Mouse (Mus musculus) thymus, postnatal 36 days (tissue): ENCODE data around the gene Sh3pxd2a.

Experiments used
- DNase-seq, 2 experiments: peaks; one replicate each; pipeline ENCODE4 v3.0.0; 2022; ENCODE audit warnings: mixed read lengths in 2 of 2

Sh3pxd2a gene

DNA sequence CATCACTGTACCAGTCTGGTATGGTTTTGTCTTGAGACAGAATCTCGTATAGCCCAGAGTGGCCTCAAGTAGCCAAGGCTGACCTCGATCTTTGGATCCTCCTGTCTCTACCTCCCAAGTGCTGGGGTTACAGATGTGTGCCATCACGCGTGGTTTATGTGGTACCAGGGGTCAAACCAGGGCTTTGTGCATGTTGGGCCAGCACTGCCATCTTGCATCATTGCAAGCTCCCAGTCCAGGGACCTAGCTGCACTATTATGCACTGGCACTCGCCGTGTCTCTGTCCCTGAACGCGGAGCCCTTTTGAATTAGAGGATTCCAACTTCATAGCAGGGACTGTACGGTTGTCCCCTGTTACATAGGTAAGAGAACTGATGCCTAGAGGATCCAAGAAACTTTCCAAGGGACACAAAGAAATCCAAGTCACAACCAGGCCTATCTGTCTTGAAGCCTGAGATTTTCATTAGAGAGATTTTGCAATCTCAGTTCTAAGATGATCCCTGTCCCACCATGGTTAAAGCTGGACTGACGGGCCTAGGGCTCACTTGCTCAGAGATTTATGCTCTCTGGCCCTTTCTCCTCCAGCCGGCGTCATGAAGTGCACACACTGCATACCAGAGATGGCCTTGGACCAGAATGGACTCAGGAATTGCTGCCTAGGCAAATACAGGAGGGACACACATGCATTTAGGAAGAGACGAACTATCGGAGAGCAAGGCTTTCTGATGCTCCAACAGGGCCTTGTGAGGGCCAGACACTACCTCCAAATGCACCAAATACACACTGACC is 157.9 kb downstream of the Sh3pxd2a start:
- no peak for DNase-seq

DNA sequence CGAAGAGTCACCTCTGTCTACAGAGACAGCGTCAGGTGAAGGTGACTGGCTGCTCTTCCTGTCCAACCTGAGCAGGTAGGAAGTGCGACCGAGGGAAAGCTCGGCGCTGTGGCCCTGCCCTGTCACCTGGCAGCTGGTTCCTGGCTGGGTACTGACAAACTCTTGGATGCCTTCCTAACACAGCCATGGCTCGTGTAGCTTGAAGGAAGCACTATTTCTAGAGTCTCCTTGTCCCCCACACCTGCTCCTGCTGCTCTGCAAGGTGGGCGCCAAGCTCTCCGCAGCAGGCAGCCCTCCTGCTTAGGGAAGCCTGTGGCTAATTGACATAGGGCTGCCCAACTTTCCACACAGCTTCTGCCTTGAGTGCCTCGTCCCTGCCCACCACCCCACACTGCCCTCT is 158.8 kb downstream of the Sh3pxd2a start:
- DNase-seq, result no peak

DNA sequence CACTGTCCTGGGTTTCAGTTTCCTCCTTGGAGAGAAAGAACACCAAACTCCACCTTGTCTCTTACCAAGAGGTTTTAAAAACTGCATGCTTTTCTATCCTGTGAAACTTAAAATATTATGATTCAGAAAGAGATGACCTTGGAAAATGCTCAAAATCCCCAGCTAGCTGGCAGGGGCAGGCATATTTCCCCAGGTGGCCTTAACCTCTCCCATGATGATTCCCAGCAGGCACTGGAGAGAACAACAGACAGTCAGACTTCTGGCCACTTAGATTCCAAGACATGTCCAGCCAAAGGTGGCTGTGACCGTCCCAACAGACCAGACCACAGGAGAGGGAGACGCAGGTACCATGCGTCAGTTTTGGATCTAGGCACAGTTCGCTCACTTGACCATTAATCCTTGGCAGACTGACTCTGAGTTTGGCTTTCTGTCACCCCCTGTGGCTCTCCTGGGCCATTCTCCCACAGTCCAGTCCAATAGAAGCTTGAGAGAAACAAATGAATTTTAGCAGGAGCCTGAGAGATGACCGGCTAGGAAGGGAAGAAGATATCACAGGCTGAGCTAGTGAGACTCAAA is 159.9 kb downstream of the Sh3pxd2a start:
- no peak for DNase-seq

DNA sequence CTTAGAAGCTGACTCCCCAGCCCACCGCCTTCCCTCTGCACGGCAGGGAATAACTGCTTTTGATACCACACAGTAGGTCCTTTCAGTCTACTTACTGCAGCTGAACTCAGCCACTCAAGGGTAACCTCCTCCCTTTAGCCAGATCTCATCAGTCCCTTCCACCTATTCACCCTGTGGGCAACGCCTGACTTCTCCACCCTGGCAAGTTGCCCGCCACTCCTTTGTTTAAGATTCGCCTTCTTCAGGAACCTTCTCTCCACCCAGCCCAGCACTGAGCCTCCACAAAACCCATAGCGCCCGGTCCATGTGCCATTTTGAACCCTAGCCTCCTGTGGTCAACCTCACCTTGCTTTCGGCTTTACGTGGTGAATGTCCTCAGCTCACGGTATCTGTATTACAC is 161.1 kb downstream of the Sh3pxd2a start:
- no peak for DNase-seq

DNA sequence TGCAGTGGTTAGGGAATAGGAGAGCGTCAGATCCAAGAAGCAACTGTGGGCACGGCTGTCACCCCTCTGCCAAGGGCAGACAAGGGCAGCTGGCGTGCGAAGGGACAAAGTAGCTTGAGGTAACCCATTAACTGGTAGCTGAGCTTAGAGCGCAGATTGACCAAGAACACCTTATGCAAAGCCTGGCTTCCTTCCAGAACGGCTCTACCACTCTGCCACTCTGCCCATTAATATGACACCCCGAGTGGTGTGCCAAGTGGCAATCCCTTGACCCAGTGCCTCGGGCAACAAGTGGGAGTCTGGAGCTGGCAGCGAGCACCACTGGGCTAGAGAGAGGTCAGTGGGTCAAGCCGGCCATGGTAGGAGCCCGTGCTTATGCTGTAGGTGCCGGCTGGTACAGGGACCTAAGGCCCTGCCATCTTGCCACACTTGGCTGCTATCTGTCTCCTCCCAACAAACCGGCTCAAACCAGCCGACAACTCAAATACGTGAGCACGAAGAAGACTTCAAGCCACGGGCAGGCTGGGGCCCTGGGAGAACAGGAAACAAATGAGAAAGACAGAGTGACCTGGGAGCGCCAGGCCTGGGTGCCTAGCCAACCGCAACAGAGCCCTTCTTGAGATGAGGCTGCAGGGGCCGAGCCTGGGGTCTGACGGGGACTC is 161.9 kb downstream of the Sh3pxd2a start:
- DNase-seq, result no peak

DNA sequence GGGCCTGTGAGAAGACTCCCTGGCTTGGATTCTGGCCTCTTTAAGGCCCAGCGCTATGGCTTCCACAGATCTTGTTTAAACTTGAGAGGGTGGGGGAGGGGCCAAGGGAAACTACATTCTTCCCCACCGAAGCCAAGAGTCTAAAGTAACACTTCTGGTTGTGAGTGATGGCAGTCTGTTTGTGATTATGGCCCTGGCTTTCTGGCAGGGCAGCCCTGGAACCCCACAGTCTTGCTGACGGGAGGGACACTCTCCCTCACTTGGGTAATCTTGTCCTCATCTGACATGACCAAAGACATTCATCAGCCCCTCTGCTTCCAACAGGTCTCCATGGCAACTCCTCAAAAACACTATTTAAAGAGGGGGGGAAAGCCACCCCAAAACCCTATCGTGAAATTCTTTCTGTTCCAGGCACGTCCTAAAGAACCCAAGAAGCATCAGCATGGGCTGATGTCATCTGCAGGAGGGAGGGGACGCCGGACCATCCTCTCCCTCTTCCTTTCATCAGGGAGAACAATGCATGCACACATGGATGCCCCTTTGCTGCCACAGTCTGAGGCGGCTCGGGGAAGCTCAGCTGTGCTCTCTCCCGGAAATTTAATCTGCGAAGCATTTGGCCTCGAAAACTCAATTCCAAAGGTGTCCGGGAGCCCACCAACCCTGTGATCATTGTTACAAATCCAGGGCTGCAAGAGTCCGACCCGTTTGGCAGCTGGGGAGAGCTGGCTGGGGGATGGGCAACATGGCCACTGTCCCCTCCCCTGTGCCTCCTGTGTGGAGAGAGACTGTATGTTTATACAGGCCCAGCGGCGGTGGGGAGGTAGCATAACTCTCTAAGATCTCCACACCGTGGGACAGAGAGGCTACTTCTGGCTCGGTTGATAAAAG is 162.7 kb downstream of the Sh3pxd2a start:
- no peak for DNase-seq

DNA sequence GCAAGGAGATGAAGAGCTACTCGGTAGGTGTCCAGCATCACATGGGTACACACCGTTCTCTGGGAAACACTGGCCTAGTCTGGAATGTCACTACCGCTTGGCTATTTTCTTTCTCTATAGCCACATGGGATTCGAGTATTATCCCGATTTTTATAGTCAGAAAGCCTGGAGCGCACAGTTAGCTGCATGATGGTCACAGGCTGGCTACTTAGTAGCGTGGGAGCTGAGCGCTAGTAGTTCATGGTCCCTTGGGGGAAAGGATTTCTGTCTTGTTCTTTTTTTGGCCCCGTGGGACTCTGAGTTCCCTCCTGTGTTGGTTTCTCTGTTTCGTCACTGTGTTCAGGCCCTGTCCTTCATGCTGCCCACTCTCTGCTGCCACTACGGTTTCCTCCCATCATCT is 166.1 kb downstream of the Sh3pxd2a start:
- no peak for DNase-seq

DNA sequence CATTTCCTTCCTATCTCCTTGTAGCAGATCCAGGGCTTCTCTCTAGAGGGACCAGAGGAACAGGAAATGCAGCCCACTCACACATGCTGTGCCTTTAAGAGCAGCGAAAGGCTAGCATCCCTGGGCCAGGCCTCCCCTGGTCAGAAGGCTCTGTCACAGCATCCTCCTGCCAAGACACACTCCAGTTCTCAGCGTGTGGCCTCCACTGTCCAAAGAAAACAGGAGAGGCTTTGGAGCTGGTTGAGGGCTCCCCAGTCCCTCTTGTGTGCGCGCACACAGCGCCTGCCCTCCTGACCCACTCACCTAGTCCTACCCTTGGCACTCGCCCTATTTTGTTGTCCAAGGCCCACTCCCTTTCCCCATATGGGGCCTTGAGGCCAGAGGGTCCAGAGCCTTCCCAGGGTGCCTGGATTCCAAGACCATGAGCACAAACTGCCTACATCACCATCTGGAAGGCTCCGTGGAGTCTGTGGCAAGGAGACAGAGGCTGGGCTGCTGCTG is 171.7 kb downstream of the Sh3pxd2a start:
- no peak for DNase-seq

DNA sequence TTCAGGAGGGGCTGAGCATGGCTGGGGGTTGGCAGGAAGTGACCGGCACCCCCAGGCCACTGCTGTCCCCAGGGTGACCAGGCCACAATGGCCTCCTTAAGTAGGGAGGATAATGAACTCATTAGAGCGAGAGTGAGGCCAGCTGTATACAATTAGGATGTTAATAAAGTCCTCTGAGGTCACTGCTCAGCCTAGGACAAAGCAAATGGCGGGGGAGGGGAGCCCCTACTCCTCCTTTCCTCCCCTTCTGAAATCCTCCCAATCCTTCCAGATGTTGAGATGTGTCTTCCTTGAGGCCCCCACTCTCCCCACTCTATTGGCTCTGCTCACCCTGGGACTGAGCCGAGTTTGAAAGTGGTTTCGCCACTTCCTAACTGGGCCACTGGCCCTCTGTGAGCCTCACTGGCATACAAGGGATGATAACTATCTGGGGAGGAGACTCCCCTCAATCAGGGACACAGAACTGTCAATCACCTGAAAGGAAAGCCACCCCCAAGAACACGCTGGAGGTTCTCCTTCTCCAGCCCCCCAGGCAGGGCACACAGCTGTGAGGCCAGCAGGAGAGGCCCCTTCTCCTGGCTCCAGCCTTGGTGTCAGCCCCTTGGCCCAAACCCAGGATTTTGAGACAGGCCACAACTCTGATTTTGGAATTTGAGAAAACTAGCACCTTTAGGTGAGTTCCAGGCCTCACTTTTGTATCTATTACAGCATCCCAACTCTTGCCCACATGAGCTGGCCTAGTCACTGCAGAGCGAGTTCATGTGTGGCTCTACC is 172.7 kb downstream of the Sh3pxd2a start:
- DNase-seq, result no peak

DNA sequence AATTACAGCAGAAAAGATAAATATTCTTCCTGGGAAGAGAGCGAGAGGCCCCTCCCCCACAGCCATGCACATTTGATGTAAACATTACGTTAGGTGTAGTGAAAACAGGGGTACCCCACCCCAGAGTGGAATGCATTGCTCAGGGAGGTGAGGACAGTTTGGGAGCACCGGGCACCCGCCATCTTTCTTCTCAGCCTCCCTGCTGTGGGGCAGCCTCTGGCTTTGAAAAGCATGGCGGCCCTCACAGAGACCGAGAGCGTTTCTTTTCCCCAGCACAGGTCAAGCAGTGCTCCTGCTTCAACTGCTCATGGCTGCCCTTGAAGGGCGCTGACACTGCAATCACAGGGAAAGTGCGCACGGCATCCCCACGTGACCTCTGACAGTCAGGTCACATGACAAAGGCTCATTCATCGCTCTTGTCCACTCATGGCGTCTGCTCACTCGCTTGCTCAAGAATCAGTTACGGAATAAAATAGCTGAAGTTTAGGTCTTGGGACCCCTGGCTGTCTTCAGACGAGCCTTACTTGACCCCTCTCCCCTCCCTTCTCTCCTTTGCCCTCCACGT is 177.2 kb downstream of the Sh3pxd2a start:
- no peak for DNase-seq

DNA sequence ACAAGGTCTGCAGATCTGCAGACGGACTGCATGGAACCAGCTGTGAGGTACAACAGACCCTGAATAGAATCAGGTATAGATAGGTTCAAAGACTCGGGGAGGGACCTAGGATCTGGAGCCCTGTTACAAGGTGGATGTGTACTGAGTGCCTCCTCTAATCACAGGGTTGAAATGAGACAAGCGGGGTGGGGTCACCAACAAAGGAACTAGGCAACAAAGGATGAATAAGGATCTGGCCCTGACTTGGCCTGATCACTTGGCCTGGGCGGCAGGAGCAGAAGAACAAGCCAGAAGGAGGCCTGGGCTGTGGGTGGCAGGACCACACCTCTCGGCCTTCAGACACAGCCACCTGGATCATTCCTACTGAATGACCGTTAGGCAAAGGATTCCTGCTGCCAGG is 178.6 kb downstream of the Sh3pxd2a start:
- DNase-seq, result no peak

DNA sequence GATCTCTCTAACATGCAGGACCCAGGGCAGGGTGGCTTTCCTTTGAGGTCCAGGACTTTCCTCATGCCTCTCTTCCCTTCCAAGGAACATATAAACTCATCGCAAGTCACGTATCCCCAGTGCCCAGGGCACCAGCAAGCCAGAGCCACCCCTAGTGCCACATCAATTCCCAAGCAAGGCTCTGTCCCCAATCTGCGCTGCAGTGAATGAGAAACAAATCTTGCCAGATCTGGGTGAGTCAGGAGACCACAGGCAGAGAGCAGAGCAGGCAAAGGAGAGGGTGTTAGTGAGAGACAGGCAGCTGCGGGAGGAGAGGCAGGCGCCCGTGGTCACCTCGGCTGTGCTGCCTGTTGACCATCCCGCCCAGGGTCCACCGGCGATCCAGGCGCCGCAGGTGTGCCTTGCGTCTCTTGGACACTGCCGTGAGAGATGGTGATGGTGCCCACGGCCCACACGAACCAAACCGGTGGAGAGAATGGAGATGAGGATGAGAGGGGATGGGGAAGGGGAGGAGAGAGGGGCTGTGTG is 181.4 kb downstream of the Sh3pxd2a start:
- DNase-seq, result no peak

DNA sequence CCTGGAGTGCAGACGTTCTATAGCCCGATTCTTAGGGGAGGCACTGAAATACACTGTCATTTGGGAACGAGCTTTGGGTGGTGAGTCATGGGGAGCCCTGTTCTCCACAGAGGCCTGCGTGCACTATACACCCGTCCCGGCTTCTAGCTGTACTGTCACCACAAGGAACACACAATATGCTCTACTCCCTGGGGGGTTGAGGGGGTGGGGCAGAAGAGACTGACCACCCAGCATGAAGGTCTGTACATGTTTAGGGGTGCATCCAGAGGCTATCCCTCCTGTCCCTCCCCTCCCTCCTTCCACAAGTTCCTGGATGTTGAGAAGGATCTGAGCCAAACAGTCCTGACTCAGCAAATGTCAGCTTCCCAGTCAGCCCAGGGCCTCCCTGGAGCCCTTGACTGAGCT is 182.1 kb downstream of the Sh3pxd2a start:
- no peak for DNase-seq

DNA sequence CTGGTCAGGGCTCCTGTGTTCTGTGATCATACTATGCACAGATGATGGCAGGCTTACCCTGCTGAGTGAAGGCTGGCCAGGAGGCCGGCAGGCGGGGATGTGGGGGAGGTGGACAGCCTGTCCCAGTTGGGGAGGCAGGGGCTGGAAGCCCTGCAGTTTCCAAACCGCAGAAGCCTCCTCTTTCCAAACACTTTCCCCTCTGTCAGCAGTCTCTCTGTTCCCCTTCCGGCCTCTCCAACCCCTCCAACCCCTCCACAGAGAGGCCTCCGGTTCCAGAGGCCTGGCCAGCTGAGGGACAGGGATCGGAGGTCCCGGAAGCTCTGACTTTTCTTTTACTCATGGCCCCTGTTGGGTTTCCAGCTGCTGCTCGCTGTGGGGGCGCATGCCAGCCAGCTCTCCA is 183.3 kb downstream of the Sh3pxd2a start:
- DNase-seq, result no peak

DNA sequence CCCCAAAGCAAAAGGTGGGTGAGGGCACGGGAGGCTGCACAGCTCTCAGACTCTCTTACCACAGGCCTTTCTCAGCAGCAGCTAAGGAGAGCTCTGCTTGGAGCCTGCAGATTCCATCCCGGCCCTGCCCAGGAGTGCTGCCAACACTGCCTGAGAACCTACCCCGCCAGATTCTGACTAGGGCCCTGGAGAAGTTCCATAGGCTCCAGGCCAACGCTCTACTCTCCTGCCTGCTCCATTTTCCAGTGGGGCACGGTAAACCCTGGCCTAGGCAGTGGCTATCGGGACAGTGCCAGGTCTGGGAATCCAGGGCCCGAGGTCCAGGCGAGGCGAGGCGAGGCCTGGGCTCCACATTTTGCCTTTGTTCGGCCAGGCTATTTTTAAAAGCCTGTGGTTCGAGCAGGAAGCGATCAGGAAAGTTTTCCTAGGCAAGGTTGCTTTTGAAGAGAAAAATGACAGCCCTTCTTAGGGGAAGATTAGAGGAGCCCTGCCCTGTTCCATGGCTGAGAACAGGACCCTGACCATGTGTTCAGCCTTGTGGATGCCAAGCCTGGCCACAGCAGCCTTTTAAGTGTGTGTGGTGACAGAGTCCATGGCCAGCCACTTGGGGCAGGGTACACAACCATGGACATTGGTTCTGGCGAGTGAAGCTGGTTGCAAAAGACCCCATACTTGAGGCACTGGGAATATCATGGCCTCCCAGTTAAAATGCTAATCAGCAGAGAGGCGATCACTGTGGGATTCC is 184.2 kb downstream of the Sh3pxd2a start:
- no peak for DNase-seq

DNA sequence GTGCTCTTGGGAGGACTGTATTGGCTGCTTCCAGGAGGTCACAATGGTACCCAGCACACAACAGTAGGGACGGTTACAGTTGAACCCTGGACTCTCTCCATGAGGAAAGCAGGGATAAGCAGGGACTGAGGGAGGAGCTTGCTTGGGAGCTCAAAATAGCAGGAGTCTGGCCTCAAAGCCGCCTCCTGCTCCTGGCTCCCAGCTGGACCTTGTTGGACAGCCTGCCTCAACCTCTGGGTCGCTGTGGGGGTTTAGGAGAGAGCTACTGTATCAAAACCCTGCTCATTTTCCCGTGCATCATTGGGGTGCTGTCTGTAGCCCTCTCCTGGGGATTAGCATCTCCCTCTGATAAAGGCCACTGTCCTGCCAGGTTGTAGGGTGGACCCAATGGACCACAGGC is 184.8 kb downstream of the Sh3pxd2a start:
- no peak for DNase-seq

DNA sequence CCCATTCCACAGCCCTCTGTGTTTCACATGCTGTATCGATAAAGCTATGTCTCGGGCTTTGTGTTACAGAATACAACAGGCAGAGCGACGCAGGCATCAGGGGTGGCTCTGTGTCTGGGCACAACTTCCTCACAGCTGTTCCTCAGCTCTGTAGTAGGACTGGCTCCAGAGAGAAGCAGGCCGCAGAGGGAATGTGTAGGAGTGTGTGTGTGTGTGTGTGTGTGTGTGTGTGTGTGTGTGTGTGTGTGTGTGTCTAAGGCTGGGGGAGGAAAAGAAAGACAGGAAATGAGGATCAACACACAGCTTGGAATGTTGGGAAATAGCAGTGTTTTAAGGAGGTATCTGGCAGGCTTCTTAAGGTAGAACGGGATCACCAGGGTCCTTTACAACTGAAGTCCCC is 187.5 kb downstream of the Sh3pxd2a start:
- DNase-seq, result no peak

DNA sequence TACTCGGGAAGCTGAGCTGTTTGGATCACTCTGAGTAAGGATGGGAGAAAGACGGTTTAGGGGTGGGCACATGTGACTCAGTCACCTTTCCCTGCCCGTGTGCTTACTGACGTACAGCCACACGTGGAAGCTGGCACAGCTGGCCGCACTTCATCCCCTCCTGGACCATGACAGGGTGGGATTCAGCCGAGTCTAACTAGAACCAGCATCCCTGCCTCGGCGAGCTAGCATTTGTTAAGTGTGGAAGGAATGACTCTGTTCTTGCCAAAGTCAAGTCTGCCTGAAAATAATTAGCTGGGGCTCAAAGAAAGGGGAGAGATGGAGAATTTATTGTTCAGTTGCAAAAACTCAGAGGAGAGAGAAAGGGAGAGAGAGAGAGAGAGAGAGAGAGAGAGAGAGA is 193.7 kb downstream of the Sh3pxd2a start:
- no peak for DNase-seq

DNA sequence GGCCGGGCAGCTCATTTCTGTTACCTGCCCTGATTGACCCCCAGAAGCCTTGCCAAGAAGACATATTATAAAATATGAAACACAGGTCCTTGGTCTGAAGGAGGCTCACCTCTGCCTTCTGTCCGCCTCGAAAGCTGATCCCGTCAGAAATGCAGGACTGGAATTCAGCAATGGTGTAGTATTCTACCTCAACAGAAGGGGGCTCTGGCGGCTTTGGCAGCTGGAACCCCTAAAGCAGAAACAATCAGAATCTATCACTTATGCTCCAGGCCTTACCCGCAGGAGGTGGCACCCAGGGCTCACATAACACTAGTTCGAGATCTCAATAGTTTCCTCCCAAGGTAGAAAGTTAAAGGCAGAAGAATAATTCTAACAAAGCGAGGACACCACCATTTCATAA is 194.5 kb downstream of the Sh3pxd2a start:
- DNase-seq, result no peak

DNA sequence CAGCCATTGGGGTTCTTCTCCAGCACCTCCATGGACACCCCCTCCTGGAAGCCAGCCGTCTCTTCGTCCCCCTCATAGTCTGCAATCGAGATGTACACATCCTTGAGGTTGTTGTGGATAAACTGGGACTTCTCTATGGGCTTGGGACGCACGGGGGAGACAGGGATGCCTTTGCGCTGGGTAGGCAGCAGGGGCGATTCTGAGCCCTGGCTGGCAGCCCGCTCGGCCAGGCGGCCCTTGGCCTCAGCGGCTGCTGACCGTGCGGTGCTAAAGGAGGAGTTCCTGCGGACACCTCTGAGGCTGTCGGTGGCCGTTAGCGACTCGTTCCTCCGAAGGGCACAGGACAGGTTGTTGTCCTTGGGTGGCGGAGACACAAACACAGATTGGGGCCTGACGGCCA is 197.1 kb downstream of the Sh3pxd2a start:
- DNase-seq, result no peak
